In genomic region chr2:4542629-4543416, GRCm38 (mm10) we compare ENCODE assay signal across 8 mouse cellular contexts.
A peak's percentile ranks its signal among the peaks of the same experiment; 100 is the strongest.
DNase-seq lines count a peak whose midpoint lies in the region; ATAC-seq and TF ChIP-seq lines count a peak whose summit lies in the region.

No protein-coding gene starts in this region.

- H3K4me3 ChIP-seq in lung, adult 2 months (replicated peaks; ENCODE audit: extremely low read depth, low read depth, low read length): no peak overlapping the region
- H3K4me3 ChIP-seq in hindbrain, embryonic 11.5 days (ENCODE audit: low read depth, low read length): no peak overlapping the region
- no peak overlapping the region for H3K4me3 ChIP-seq in midbrain, embryonic 16.5 days (ENCODE audit: low read depth, low read length)
- no peak overlapping the region for H3K4me3 ChIP-seq in left cerebral cortex, adult 2 months

- no peak for TF ChIP-seq POLR2A in lung, adult 2 months (IDR thresholded peaks at IDR 0.05; ENCODE audit: borderline replicate concordance, extremely low read depth, low read depth, low read length)

- H3K36me3 ChIP-seq in hindbrain, embryonic 11.5 days (ENCODE audit: control insufficient read depth, insufficient read depth, low read length): no peaks in the 10 kb centered on the region
- H3K36me3 ChIP-seq in midbrain, embryonic 16.5 days (ENCODE audit: control insufficient read depth, insufficient read depth, low read length): no peaks in the 10 kb centered on the region

- H3K9me3 ChIP-seq in hindbrain, embryonic 11.5 days (ENCODE audit: control insufficient read depth, low read length): no peaks in the 10 kb centered on the region
- H3K9me3 ChIP-seq in midbrain, embryonic 16.5 days (replicated peaks; ENCODE audit: control insufficient read depth, low read length, poor library complexity, severe bottlenecking): no peaks in the 10 kb centered on the region

- no peak for TF ChIP-seq CTCF in lung, adult 2 months (IDR thresholded peaks at IDR 0.05; ENCODE audit: insufficient read depth, low read length)
- no peak for TF ChIP-seq CTCF in left cerebral cortex, adult 2 months (IDR thresholded peaks at IDR 0.05)

- H3K4me2 ChIP-seq in hindbrain, embryonic 11.5 days (replicated peaks; ENCODE audit: low read depth, low read length): no peak overlapping the region
- no peak overlapping the region for H3K4me2 ChIP-seq in midbrain, embryonic 16.5 days (ENCODE audit: low read length)

- WGBS in lung, adult 2 months: 60% methylated on average over 11 of the region's 11 CpGs
- WGBS in hindbrain, embryonic 11.5 days: 39% methylated on average over 11 of the region's 11 CpGs
- WGBS in midbrain, embryonic 16.5 days: 33% methylated on average over 11 of the region's 11 CpGs

- intact Hi-C loops in left cerebral cortex, adult 2 months (cut with DNase I): no loop called here

- no peak overlapping the region for H3K9ac ChIP-seq in hindbrain, embryonic 11.5 days (ENCODE audit: low read depth, low read length)
- no peak overlapping the region; the same call in 1 of the 2 replicates for H3K9ac ChIP-seq in midbrain, embryonic 16.5 days (ENCODE audit: low read depth, low read length)

- H3K4me1 ChIP-seq in lung, adult 2 months (ENCODE audit: control insufficient read depth, insufficient read depth, low read length): peaks cover 4% of the 10 kb centered on the region
- peaks cover 31% of the 10 kb centered on the region for H3K4me1 ChIP-seq in hindbrain, embryonic 11.5 days (replicated peaks; ENCODE audit: control insufficient read depth, insufficient read depth, low read length)
- H3K4me1 ChIP-seq in midbrain, embryonic 16.5 days (ENCODE audit: control insufficient read depth, insufficient read depth, low read length): peaks cover 44% of the 10 kb centered on the region

- peak; percentile 50 for DNase-seq in lung, postnatal 10 days
- DNase-seq in lung, adult 2 months: no peak
- peak; percentile 50 for DNase-seq in gastrocnemius, adult 18-20 months (ENCODE audit: low spot score)
- DNase-seq in hindbrain, embryonic 11.5 days (ENCODE audit: low spot score): no peak
- no peak for DNase-seq in cerebellum, postnatal 36 days
- no peak for DNase-seq in left cerebral cortex, adult 2 months (ENCODE audit: extremely low spot score in 1 of 2, low spot score in 2 of 2)

- peak overlapping the region; percentile 54 for H3K27ac ChIP-seq in hindbrain, embryonic 11.5 days (ENCODE audit: low read depth, low read length)
- H3K27ac ChIP-seq in midbrain, embryonic 16.5 days (ENCODE audit: low read length): peak overlapping the region; percentile 19
- no peak overlapping the region for H3K27ac ChIP-seq in left cerebral cortex, adult 2 months

- H3K27me3 ChIP-seq in hindbrain, embryonic 11.5 days (ENCODE audit: control insufficient read depth, insufficient read depth, low read length): no peaks in the 10 kb centered on the region
- no peaks in the 10 kb centered on the region for H3K27me3 ChIP-seq in midbrain, embryonic 16.5 days (ENCODE audit: control insufficient read depth, insufficient read depth, low read depth, low read length)

- peak; percentile 41 for ATAC-seq in hindbrain, embryonic 11.5 days (ENCODE audit: low FRiP score)
- peak; percentile 41; the same call in 1 of the 2 replicates for ATAC-seq in midbrain, embryonic 16.5 days
- ATAC-seq in megakaryocyte progenitor cell, adult 5-6 weeks (replicated peaks; ENCODE audit: poor library complexity): no peak

Comparison
In these comparisons a context has a peak if more than half of its experiments do, and no peak if none do; other contexts are left out.
1. DNase-seq: peak in lung, postnatal 10 days (single experiment) and gastrocnemius, adult 18-20 months (single experiment); none in lung, adult 2 months (single experiment), hindbrain, embryonic 11.5 days (single experiment), cerebellum, postnatal 36 days (0 of 2) and left cerebral cortex, adult 2 months (0 of 2).